Mouse (Mus musculus) ovary, postnatal 10 days (tissue): ENCODE data around the gene Fam19a2.

ENCODE experiments used
- DNase-seq: peaks from one replicate; pipeline ENCODE4 v3.0.0; 2022; ENCODE audit warnings: low spot score

Fam19a2 gene

GRCm38 (mm10) chr10:123748317-123748716 is 484.5 kb downstream of the Fam19a2 start:
- no peak for DNase-seq

- DNase-seq: no peak
Observed at GRCm38 (mm10) chr10:123751676-123752280, 488.0 kb downstream of the Fam19a2 start.

- DNase-seq: no peak
Observed at GRCm38 (mm10) chr10:123752755-123753154, 489.0 kb downstream of the Fam19a2 start.

GRCm38 (mm10) chr10:123753996-123754395 is 490.2 kb downstream of the Fam19a2 start:
- DNase-seq: no peak

GRCm38 (mm10) chr10:123789374-123789773 is 525.6 kb downstream of the Fam19a2 start:
- no peak for DNase-seq
